Mouse (Mus musculus): ENCODE data around the gene Gm128.

The Gm128 gene

GRCm38 (mm10) chr3:95200562-95200961, 40.8 kb downstream of the Gm128 start:
- CTCF ChIA-PET = no interaction called here

- CTCF ChIA-PET = no interaction called here
Measured at GRCm38 (mm10) chr3:95200132-95200531, 41.3 kb downstream of the Gm128 start.

- CTCF ChIA-PET = no interaction called here
Measured at GRCm38 (mm10) chr3:95199101-95199500, 42.3 kb downstream of the Gm128 start.

GRCm38 (mm10) chr3:95195772-95196171, 45.6 kb downstream of the Gm128 start:
- CTCF ChIA-PET = no interaction called here

- CTCF ChIA-PET = no interaction called here
Measured at GRCm38 (mm10) chr3:95194721-95195135, 46.7 kb downstream of the Gm128 start.
